Mouse (Mus musculus): ENCODE measurements around the gene Fam89b. TPM values are rescaled to one million over a fixed set of nuclear protein-coding genes. Genes with fewer than 3 reads are reported as not detected.

Gene Fam89b
- 10 to 100 TPM; 19.7 to 22.8 TPM for total RNA-seq (2021)
- long read RNA-seq, experiment 1, transcript Fam89b-201 (2 exons, 1,197 nt), result major isoform, 27 of 32 reads
- long read RNA-seq, experiment 1, partial matches to known transcripts, result 0 of 32 reads
- long read RNA-seq, experiment 1, other reads (novel, unspliced or antisense), result 3 of 32 reads
- long read RNA-seq, experiment 2, transcript Fam89b-201 (2 exons, 1,197 nt), result major isoform, 29 of 35 reads
- long read RNA-seq, experiment 2, partial matches to known transcripts, result 0 of 35 reads
- long read RNA-seq, experiment 2, other reads (novel, unspliced or antisense), result 1 of 35 reads

GRCm38 (mm10) chr19:5729444-5729815 lies at the start of gene Fam89b:
Fam89b (minus strand) TSS chr19:5729653.
- intact Hi-C loops (cut with DNase I), result loop anchor here (5.0 kb wide), 2 partner anchors 37 to 43 kb away; partner anchors contain the start of gene Scyl1

DNA sequence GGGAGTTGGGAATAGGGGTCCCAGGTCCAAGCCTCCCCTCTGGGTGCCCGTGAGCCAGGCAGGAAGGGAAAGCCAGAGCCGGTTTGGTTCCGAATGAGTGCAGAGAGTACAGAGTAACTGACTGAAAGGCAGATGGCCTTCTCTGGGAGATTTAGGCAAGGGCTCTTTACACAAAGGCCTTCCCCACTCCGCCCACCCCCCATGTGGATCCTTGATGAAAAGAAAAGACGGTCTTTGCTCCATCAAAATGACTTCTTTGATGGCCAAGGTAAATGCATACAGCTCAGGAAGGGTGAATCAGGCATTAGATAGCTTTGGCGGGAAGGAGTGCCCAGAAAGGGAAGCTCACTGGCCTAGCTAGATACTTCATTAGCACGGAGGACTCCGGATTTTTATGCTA lies 48.9 kb upstream of the Fam89b start:
- intact Hi-C loops (cut with DNase I), result loop anchor here (5.0 kb wide), 1 partner anchor 41 kb away; no protein-coding TSS in a partner anchor
- no peak for DNase-seq

More at GRCm38 (mm10) chr19:5729444-5729815, at the start of gene Fam89b:
- peak; percentile 88 to 89 for DNase-seq

- no peak for DNase-seq
- intact Hi-C loops (cut with DNase I), result loop anchor here (5.0 kb wide), 1 partner anchor 40 kb away; no protein-coding TSS in a partner anchor
Measured at GRCm38 (mm10) chr19:5777387-5778032, 48.1 kb upstream of the Fam89b start.

DNA sequence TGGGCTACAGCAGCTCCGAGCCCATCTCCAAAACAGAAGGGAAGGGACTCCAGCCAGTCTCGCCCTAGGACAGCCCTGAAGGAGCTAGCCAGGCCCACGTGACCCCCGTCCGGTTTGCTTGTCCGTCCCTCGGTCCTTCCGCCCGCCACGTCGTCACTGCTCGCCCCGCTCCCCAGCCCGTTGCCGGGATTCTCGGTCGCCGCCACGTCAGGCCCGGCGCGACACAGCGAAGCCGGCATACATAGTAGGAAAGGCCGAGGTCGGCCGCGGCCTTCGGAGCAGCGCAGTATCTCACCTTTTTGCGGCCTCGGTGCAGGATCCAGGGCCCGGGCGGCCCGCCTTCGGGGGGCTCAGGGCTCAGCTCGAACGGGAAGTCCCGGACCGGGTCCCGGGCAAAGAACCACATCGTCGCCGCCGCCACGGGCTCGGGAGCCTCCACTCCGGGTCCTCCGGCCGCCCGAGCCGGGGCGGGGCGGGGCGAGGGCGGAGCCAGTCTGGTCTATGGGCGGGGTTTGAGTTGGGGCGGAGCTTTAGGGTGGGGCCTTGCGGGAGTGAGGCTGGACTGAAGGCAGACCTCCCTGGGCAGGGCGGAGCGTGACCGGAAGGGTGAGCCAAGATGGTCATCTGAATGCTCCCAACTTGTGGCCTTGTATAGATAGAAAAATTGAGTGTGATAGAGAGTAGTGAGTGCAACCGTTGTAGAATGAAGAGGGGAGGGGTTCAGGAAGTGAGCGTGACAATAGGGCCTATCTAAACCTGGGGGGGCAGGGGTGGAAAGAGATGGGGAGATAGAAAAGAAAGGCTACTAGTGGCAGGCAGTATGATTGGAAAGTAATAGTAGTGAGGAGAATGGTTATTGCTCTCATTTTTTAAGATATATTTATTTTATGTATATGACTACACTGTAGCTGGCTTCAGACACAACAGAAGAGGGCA lies 41.7 kb upstream of the Fam89b start, which contains the start of gene Scyl1:
Gene Scyl1, minus strand, starts transcription at position 495 of the 936 bp plus-strand sequence.
- intact Hi-C loops (cut with DNase I), result loop anchor here (5.0 kb wide), 1 partner anchor 44 kb away; the partner anchor contains the start of genes Ehbp1l1 and Fam89b
- DNase-seq, result peak; percentile 91 to 96

GRCm38 (mm10) chr19:5770311-5770710 lies 40.9 kb upstream of the Fam89b start:
- intact Hi-C loops (cut with DNase I), result loop anchor here (5.0 kb wide), 1 partner anchor 43 kb away; the partner anchor contains the start of genes Ehbp1l1 and Fam89b
- no peak for DNase-seq

DNA sequence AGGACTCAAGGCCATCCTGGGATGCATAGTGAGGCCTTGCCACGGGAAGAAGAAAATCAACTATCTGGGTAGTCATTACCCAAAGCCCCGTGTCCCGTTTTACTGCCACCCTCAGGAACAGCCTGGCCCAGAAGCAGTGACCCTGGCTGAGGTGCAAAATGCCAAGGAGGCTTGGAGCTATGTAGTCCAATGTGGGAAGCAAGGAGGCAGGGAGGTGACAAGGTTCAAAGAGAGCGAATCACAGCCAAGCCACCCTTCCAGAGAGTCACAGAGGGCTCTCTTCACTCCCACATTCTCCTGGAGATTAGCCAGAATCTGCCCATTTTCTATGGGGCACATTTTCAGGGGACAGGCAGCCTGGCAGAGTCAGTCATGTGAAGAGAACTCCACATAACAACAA lies 37.8 kb upstream of the Fam89b start:
- no peak for DNase-seq
- intact Hi-C loops (cut with DNase I), result no loop called here

DNA sequence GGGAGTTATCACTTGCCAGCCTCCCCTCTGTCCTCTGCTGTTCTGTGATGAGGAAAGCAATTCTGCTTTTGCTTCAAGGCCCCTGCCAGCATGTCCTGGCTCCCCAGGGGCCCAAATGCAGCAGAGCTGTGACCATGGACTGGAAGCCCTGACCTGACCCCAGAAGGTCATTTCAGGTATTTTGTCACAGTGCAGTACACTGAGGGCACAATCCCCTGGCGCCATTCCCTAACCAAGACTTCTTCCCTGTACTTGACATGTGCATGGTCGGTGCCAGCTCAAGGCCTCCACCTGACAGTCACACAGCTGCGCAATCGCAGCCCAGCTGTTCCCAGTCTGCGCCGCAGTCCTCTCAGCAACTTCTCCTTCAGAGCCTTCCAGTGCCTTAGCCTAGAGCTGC lies 33.7 kb upstream of the Fam89b start:
- intact Hi-C loops (cut with DNase I), result no loop called here
- no peak for DNase-seq

GRCm38 (mm10) chr19:5758878-5759403 lies 29.5 kb upstream of the Fam89b start:
- intact Hi-C loops (cut with DNase I), result no loop called here

GRCm38 (mm10) chr19:5756991-5757636 lies 27.7 kb upstream of the Fam89b start:
- intact Hi-C loops (cut with DNase I), result no loop called here
- no peak for DNase-seq

More at GRCm38 (mm10) chr19:5758878-5759403, 29.5 kb upstream of the Fam89b start:
- no peak for DNase-seq

GRCm38 (mm10) chr19:5756321-5756985 lies 27.0 kb upstream of the Fam89b start:
- no peak for DNase-seq
- intact Hi-C loops (cut with DNase I), result no loop called here

DNA sequence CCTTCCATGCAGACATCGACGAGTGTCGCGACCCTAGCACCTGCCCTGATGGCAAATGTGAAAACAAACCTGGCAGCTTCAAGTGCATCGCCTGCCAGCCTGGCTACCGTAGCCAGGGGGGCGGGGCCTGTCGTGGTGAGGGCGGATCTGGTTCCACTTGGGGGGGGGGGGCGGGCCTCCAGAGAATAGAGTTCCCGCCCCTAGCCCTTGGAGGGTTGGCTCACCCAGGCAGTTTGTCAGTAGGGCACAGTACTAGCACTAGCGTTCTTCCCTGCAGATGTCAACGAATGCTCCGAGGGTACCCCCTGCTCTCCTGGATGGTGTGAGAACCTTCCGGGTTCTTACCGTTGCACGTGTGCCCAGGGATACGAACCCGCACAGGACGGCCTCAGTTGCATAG lies 22.3 kb upstream of the Fam89b start:
- DNase-seq, result no peak

GRCm38 (mm10) chr19:5750951-5751350 lies 21.5 kb upstream of the Fam89b start:
- intact Hi-C loops (cut with DNase I), result no loop called here
- no peak for DNase-seq

More for the DNA sequence above, 22.3 kb upstream of the Fam89b start:
- intact Hi-C loops (cut with DNase I), result no loop called here

GRCm38 (mm10) chr19:5749476-5749875 lies 20.0 kb upstream of the Fam89b start:
- intact Hi-C loops (cut with DNase I), result no loop called here

DNA sequence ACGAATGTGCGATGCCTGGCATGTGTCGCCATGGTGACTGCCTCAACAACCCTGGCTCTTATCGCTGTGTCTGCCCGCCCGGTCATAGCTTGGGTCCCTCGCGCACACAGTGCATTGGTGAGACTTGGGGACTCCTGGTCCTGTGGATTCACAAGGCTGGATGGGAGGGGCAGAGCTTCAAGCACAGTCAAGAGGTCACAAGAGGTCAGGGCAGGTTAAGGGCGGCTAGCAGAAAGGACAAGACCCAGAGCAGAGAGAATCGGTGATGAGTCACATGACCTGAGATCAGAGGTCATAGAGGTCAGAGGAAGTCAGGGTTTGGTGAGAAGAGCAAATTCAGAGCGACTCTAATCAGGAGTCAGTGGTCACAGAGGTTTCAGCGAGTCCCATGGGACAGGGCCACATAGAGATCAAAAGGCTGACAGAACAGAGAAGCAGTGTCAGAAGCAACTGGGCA lies 17.5 kb upstream of the Fam89b start:
- DNase-seq, result no peak
- intact Hi-C loops (cut with DNase I), result no loop called here

More at GRCm38 (mm10) chr19:5749476-5749875, 20.0 kb upstream of the Fam89b start:
- no peak for DNase-seq

DNA sequence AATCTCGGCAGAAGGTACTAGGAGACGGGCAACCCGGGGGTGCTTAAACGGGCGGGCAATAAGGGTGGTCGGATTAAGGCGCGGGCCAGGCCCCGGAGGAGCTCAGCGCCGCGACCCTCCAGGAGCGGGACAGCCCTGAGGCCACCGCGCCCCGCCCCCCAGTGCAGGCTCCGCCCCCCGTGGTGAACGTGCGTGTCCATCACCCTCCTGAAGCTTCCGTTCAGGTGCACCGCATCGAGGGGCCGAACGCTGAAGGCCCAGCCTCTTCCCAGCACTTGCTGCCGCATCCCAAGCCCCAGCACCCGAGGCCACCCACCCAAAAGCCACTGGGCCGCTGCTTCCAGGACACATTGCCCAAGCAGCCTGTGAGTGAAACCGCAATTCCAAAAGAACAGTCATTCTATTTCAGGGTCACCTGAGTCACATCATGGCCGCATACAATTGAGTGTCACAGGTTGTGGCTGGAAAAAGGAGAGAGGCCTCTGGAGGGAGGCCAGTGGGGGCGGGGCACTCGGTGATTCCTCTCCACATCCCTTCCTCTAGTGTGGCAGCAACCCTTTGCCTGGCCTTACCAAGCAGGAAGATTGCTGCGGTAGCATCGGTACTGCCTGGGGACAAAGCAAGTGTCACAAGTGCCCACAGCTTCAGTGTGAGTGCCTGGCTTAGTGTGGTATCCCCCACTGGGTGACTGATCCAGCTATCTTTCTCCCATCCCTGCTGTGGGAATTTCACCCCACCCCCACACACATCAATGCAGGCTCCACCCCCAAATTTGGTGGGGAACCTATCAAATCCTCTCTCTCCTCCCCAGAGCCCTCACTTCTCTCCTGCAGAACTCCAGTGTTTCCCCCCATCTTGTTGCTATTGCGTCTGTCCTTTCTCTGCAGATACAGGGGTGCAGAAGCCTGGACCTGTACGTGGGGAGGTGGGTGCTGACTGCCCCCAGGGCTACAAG lies 16.6 kb upstream of the Fam89b start:
- no peak for DNase-seq
- intact Hi-C loops (cut with DNase I), result no loop called here

DNA sequence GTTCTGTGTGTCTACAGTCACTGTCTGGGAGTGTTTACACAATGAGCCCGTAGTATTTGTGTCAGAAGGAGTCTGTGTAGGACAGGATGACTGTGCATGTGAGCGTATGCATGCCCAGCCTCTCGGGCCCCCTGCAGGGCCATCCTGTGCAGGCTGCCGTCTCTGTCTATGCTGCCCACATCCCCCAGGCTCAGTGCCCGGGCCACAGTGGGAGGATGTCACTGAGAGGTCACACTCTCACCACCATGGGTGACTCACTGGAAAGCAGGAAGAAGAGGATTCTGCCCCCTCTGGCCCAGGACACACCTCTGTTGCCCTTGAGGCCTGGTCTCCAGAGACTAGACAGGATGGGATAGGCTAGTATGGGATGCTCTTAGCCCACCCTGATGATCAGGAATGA lies 14.1 kb upstream of the Fam89b start:
- DNase-seq, result no peak
- intact Hi-C loops (cut with DNase I), result no loop called here

- intact Hi-C loops (cut with DNase I), result no loop called here
Measured at GRCm38 (mm10) chr19:5742241-5742641, 12.8 kb upstream of the Fam89b start.

More at GRCm38 (mm10) chr19:5742241-5742641, 12.8 kb upstream of the Fam89b start:
- DNase-seq, result no peak

All from gastrocnemius, postnatal 36 days (tissue).